26 mouse cellular contexts compared by ENCODE assay signal in genomic region chr6:41080121-41080520, GRCm38 (mm10). TPM values are rescaled to one million over a fixed set of nuclear protein-coding genes. Genes with fewer than 3 reads are reported as not detected.
DNase-seq lines count a peak whose midpoint lies in the region; ATAC-seq and TF ChIP-seq lines count a peak whose summit lies in the region.
"Had no signal": no experiment of that assay in that cellular context is flagged by ENCODE, and none has a peak within 500 bp of the region (broad histone marks: within the 10 kb centered on the region; RNA-seq: fewer than 3 reads in every experiment).

No protein-coding gene starts in this region.

- no peak overlapping the region for H3K27ac ChIP-seq in limb, embryonic 13.5 days
- no peak overlapping the region for H3K27ac ChIP-seq in limb, embryonic 10.5 days
- H3K27ac ChIP-seq in heart, embryonic 11.5 days (ENCODE audit: low read depth, low read length), result no peak overlapping the region
- H3K27ac ChIP-seq: embryonic facial prominence, embryonic 10.5 days; embryonic facial prominence, embryonic 12.5 days; forebrain, embryonic 13.5 days; forebrain, embryonic 15.5 days had no signal

- no peak overlapping the region for H3K4me2 ChIP-seq in limb, embryonic 13.5 days (replicated peaks)
- peak overlapping the region; percentile 57 for H3K4me2 ChIP-seq in myocyte (ENCODE audit: low read depth)
- no peak overlapping the region for H3K4me2 ChIP-seq in heart, embryonic 11.5 days
- H3K4me2 ChIP-seq: embryonic facial prominence, embryonic 12.5 days; forebrain, embryonic 13.5 days; forebrain, embryonic 15.5 days had no signal

- no peak overlapping the region for H3K9ac ChIP-seq in limb, embryonic 13.5 days
- H3K9ac ChIP-seq in heart, embryonic 11.5 days (ENCODE audit: low read depth, low read length), result no peak overlapping the region
- H3K9ac ChIP-seq: embryonic facial prominence, embryonic 12.5 days; forebrain, embryonic 13.5 days; forebrain, embryonic 15.5 days; forebrain, postnatal 0 days had no signal

- DNase-seq in limb, embryonic 10.5 days (ENCODE audit: low spot score), result no peak
- DNase-seq in Muller cell, postnatal 12 days (ENCODE audit: inconsistent ontology term), result peak; percentile 49
- no peak for DNase-seq in right cerebral cortex, postnatal 10 days (ENCODE audit: low spot score in 2 of 2)
- DNase-seq in lung, adult 2 months, result no peak
- DNase-seq: adrenal gland, adult 8-10 months; adrenal gland, postnatal 14 days; adrenal gland, postnatal 36 days; B cell, adult 2 months; cerebellum, adult 11-12 months; cerebellum, adult 2 months; cerebellum, adult 9-10 months; cerebellum, postnatal 10 days; cerebellum, postnatal 25 days; forebrain, postnatal 0 days had no signal

- H3K79me3 ChIP-seq in C2C12 (ENCODE audit: low read depth), result no peaks in the 10 kb centered on the region

- H3K4me3 ChIP-seq in limb, embryonic 13.5 days, result no peak overlapping the region
- no peak overlapping the region for H3K4me3 ChIP-seq in limb, embryonic 10.5 days
- H3K4me3 ChIP-seq in C2C12 (ENCODE audit: insufficient read depth, poor library complexity, severe bottlenecking) (no peak overlapping the region), myocyte (no peak overlapping the region)
- no peak overlapping the region for H3K4me3 ChIP-seq in heart, embryonic 11.5 days (ENCODE audit: low read depth, low read length)
- H3K4me3 ChIP-seq in lung, adult 2 months (replicated peaks; ENCODE audit: extremely low read depth, low read depth, low read length), result no peak overlapping the region
- H3K4me3 ChIP-seq: embryonic facial prominence, embryonic 10.5 days; embryonic facial prominence, embryonic 12.5 days; forebrain, embryonic 13.5 days; forebrain, embryonic 15.5 days had no signal

- peak; percentile 40; the same call in 1 of the 2 replicates for ATAC-seq in limb, embryonic 13.5 days (ENCODE audit: low FRiP score, low read depth)
- no peak for ATAC-seq in heart, embryonic 11.5 days (replicated peaks; ENCODE audit: insufficient number of reproducible peaks, low FRiP score, low TSS enrichment)
- ATAC-seq: activated CD4-positive, CD25-positive, alpha-beta regulatory T cell, adult 4 months; forebrain, embryonic 13.5 days; forebrain, embryonic 15.5 days; forebrain, postnatal 0 days had no signal

- no peaks in the 10 kb centered on the region for H3K9me3 ChIP-seq in limb, embryonic 13.5 days
- H3K9me3 ChIP-seq in limb, embryonic 10.5 days (replicated peaks), result no peaks in the 10 kb centered on the region
- no peaks in the 10 kb centered on the region for H3K9me3 ChIP-seq in heart, embryonic 11.5 days (replicated peaks; ENCODE audit: control insufficient read depth, low read length)
- H3K9me3 ChIP-seq: embryonic facial prominence, embryonic 10.5 days; embryonic facial prominence, embryonic 12.5 days; forebrain, embryonic 13.5 days; forebrain, embryonic 15.5 days; G1E had no signal

- TF ChIP-seq CTCF in C2C12 (IDR thresholded peaks at IDR 0.05; ENCODE audit: control insufficient read depth, insufficient read depth, insufficient read length), result no peak
- no peak for TF ChIP-seq CTCF in lung, adult 2 months (IDR thresholded peaks at IDR 0.05; ENCODE audit: insufficient read depth, low read length)

- no peak overlapping the region for H3ac ChIP-seq in C2C12 (ENCODE audit: control insufficient read depth, insufficient read length, low read depth)
- H3ac ChIP-seq in myocyte (ENCODE audit: control insufficient read depth, insufficient read length), result no peak overlapping the region

- H3K36me3 ChIP-seq in limb, embryonic 13.5 days, result no peaks in the 10 kb centered on the region
- no peaks in the 10 kb centered on the region for H3K36me3 ChIP-seq in limb, embryonic 10.5 days
- H3K36me3 ChIP-seq in C2C12 (ENCODE audit: control insufficient read depth, insufficient read depth), result no peaks in the 10 kb centered on the region
- H3K36me3 ChIP-seq in myocyte (ENCODE audit: control insufficient read depth, insufficient read depth), result no peaks in the 10 kb centered on the region
- no peaks in the 10 kb centered on the region for H3K36me3 ChIP-seq in heart, embryonic 11.5 days (ENCODE audit: control insufficient read depth, insufficient read depth, low read length)
- H3K36me3 ChIP-seq: embryonic facial prominence, embryonic 10.5 days; embryonic facial prominence, embryonic 12.5 days; forebrain, embryonic 15.5 days; G1E had no signal

- no peak for TF ChIP-seq POLR2A in myocyte (IDR thresholded peaks at IDR 0.05; ENCODE audit: insufficient read length, low read depth)
- no peak for TF ChIP-seq POLR2A in lung, adult 2 months (IDR thresholded peaks at IDR 0.05; ENCODE audit: borderline replicate concordance, extremely low read depth, low read depth, low read length)

- H3K79me2 ChIP-seq in C2C12 (ENCODE audit: control insufficient read depth, insufficient read depth) (no peaks in the 10 kb centered on the region), myocyte (ENCODE audit: control insufficient read depth, insufficient read depth) (no peaks in the 10 kb centered on the region)

- no peaks in the 10 kb centered on the region for H3K27me3 ChIP-seq in limb, embryonic 13.5 days
- no peaks in the 10 kb centered on the region for H3K27me3 ChIP-seq in limb, embryonic 10.5 days (ENCODE audit: low read depth, poor library complexity, severe bottlenecking)
- H3K27me3 ChIP-seq in C2C12 (ENCODE audit: control insufficient read depth, insufficient read depth, insufficient read length) (no peaks in the 10 kb centered on the region), myocyte (ENCODE audit: control insufficient read depth, insufficient read depth, insufficient read length) (no peaks in the 10 kb centered on the region)
- H3K27me3 ChIP-seq in heart, embryonic 11.5 days (ENCODE audit: control insufficient read depth, insufficient read depth, low read length), result no peaks in the 10 kb centered on the region
- H3K27me3 ChIP-seq: embryonic facial prominence, embryonic 12.5 days; forebrain, embryonic 13.5 days; forebrain, embryonic 15.5 days had no signal

- peaks cover 11% of the 10 kb centered on the region; the same call in 1 of the 2 replicates for H3K4me1 ChIP-seq in limb, embryonic 13.5 days
- no peaks in the 10 kb centered on the region for H3K4me1 ChIP-seq in limb, embryonic 10.5 days
- no peaks in the 10 kb centered on the region for H3K4me1 ChIP-seq in heart, embryonic 11.5 days (ENCODE audit: control insufficient read depth, insufficient read depth, low read length)
- no peaks in the 10 kb centered on the region for H3K4me1 ChIP-seq in lung, adult 2 months (ENCODE audit: control insufficient read depth, insufficient read depth, low read length)
- H3K4me1 ChIP-seq: embryonic facial prominence, embryonic 12.5 days; forebrain, embryonic 13.5 days; forebrain, embryonic 15.5 days had no signal

TF ChIP-seq in C2C12, 6 proteins besides CTCF, POLR2A, EP300 and RAD21:
- TF ChIP-seq MYOD1 (IDR thresholded peaks at IDR 0.05; ENCODE audit: control insufficient read depth, insufficient read length, low read depth) (no peak), MAX (IDR thresholded peaks at IDR 0.05) (no peak), USF1 (IDR thresholded peaks at IDR 0.05; ENCODE audit: low read depth) (no peak), FOSL1 (IDR thresholded peaks at IDR 0.05; ENCODE audit: insufficient read depth, low read length, poor library complexity, severe bottlenecking) (peak; percentile 40), CEBPB (IDR thresholded peaks at IDR 0.05; ENCODE audit: low read depth) (peak; percentile 14), MYOG (IDR thresholded peaks at IDR 0.05; ENCODE audit: control insufficient read depth, extremely low read depth, insufficient read length) (no peak)

TF ChIP-seq in myocyte, 11 proteins besides CTCF, POLR2A, EP300 and RAD21:
- TF ChIP-seq TCF12 (IDR thresholded peaks at IDR 0.05; ENCODE audit: insufficient read depth, poor library complexity, severe bottlenecking) (no peak), REST (IDR thresholded peaks at IDR 0.05; ENCODE audit: insufficient read depth, insufficient read length) (no peak), TCF3 (IDR thresholded peaks at IDR 0.05; ENCODE audit: insufficient read length, low read depth) (no peak), SRF (IDR thresholded peaks at IDR 0.05; ENCODE audit: control insufficient read depth, insufficient read length, low read depth) (no peak), USF1 (IDR thresholded peaks at IDR 0.05; ENCODE audit: low read depth) (no peak), CEBPB (IDR thresholded peaks at IDR 0.05; ENCODE audit: insufficient read depth, poor library complexity, severe bottlenecking) (no peak), MAX (IDR thresholded peaks at IDR 0.05; ENCODE audit: low read depth) (no peak), E2F4 (IDR thresholded peaks at IDR 0.05; ENCODE audit: insufficient read depth) (no peak), MYOD1 (IDR thresholded peaks at IDR 0.05; ENCODE audit: control insufficient read depth in 1 of 3, insufficient read length in 2 of 3, low read depth in 2 of 3) (no peak), POLR2AphosphoS2 (IDR thresholded peaks at IDR 0.05; ENCODE audit: insufficient read length, low read depth) (no peak), MYOG (IDR thresholded peaks at IDR 0.05; ENCODE audit: control insufficient read depth in 1 of 3, insufficient read depth in 1 of 3, insufficient read length in 2 of 3, low read depth in 2 of 3) (no peak)

RNA-seq across cellular contexts. Expression of gene 2210010C04Rik, which starts 44.8 kb away (rescaled TPM):
- not detected in 2 replicates for polyA plus RNA-seq in limb, embryonic 13.5 days (2015; fragmentation: Nextera tagmentation; extraction: Ambion mirVana)
- not detected in 2 replicates for polyA plus RNA-seq in limb, embryonic 10.5 days (2016; fragmentation: Nextera tagmentation; extraction: Ambion mirVana)
- polyA plus RNA-seq in C2C12 (2012; fragmentation: generic; extraction: Trizol), result not detected
- 0.10 TPM for polyA plus RNA-seq in myocyte (2012; fragmentation: generic; extraction: Trizol)
- polyA plus RNA-seq in heart, embryonic 11.5 days (2014; fragmentation: Nextera tagmentation; extraction: Ambion mirVana), result not detected in 2 replicates
- polyA plus RNA-seq in lung, adult 2 months (2012; rRNA removed), result 0.14 and 3.2 TPM in 2 replicates
- polyA plus RNA-seq: cerebellum, adult 2 months; embryonic facial prominence, embryonic 10.5 days; embryonic facial prominence, embryonic 12.5 days; embryonic facial prominence, embryonic 14.5 days; forebrain, embryonic 11.5 days; forebrain, embryonic 13.5 days; forebrain, embryonic 15.5 days; forebrain, postnatal 0 days; G1E had no signal
